Mouse (Mus musculus) midbrain, embryonic 10.5 days (tissue): ENCODE measurements around the gene Lrrc29. TPM values are rescaled to one million over a fixed set of nuclear protein-coding genes. Genes with fewer than 3 reads are reported as not detected.

Experiments used
- DNase-seq: peaks from one replicate; pipeline ENCODE4 v3.0.0-alpha.2; 2017; ENCODE audit warnings: low spot score
- H3K27ac ChIP-seq: fragments of 300-500 bp; sonication (generic); replicated peaks from 2 replicates; pipeline ENCODE4 v1.5.1; 2016; ENCODE audit warnings: mild to moderate bottlenecking
- H3K27me3 ChIP-seq: fragments of 300-500 bp; sonication (generic); 2 replicates; pipeline ENCODE4 v1.6.1; 2016; ENCODE audit warnings: low read depth, mild to moderate bottlenecking; ENCODE audit not compliant: poor library complexity, severe bottlenecking
- H3K36me3 ChIP-seq: fragments of 300-500 bp; sonication (generic); 2 replicates; pipeline ENCODE4 v1.6.1; 2016; ENCODE audit warnings: mild to moderate bottlenecking, moderate library complexity
- H3K4me1 ChIP-seq: fragments of 300-500 bp; sonication (generic); 2 replicates; pipeline ENCODE4 v1.6.1; 2016
- H3K4me3 ChIP-seq: fragments of 300-500 bp; sonication (generic); 2 replicates; pipeline ENCODE4 v1.5.1; 2016; ENCODE audit warnings: mild to moderate bottlenecking, moderate library complexity
- H3K9me3 ChIP-seq: fragments of 300-500 bp; sonication (generic); replicated peaks from 2 replicates; pipeline ENCODE4 v1.6.1; 2016; ENCODE audit warnings: mild to moderate bottlenecking
- WGBS: fragments of 180-500 bp; shearing (Covaris S2); methylation state at CpG from one replicate; pipeline ENCODE4 v1.1.7; 2016; 5-methylcytosine and 5-hydroxymethylcytosine counted together
- polyA plus RNA-seq: library from polyadenylated mRNA; unstranded; fragments of >200 nt; fragmentation: Nextera tagmentation; extraction: Ambion mirVana; gene quantifications from 2 replicates; pipeline ENCODE4 v1.2.1, GENCODE M21; 2016

Gene Lrrc29
- polyA plus RNA-seq, 1 experiment from 2014 or later, result 1.2 TPM

- H3K4me1 ChIP-seq, result peaks cover 43% of the 10 kb centered on the region
- no peak overlapping the region for H3K27ac ChIP-seq
- H3K4me3 ChIP-seq, result no peak overlapping the region
- peaks cover 47% of the 10 kb centered on the region for H3K27me3 ChIP-seq
- 80% methylated on average over 8 of the region's 8 CpGs for WGBS
- no peak for DNase-seq
- no peaks in the 10 kb centered on the region for H3K9me3 ChIP-seq
- H3K36me3 ChIP-seq, result peaks cover 35% of the 10 kb centered on the region
Measured at GRCm38 (mm10) chr8:105353583-105354135, 27.6 kb upstream of the Lrrc29 start.

DNA sequence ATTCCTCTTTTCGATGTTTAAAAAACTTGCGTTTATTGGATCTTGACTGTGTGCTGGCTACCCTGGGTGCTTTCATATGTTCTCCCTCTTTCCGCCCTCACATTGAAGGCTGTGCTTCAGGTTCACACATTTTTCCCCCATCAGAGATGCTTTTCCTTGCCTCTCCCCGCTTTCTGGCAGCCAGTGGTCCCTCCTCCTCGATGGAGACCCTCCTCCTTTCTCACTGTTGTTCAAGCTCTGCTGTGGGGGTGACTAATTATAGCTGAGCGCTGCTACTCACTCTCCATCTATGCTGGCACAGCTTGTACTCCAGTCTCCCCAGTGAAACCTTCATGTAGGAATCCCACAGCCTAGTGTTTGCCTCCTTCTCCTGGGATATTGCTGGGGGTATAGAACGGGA lies 24.1 kb upstream of the Lrrc29 start:
- DNase-seq, result no peak
- Histone ChIP-seq H3K9me3 (no peaks in the 10 kb centered on the region), H3K4me1 (peaks cover 67% of the 10 kb centered on the region), H3K4me3 (peak overlapping the region; percentile 76), H3K27me3 (peaks cover 26% of the 10 kb centered on the region), H3K27ac (no peak overlapping the region), H3K36me3 (peaks cover 8% of the 10 kb centered on the region; the same call in 1 of the 2 replicates)
- WGBS, result 50% methylated on average over 7 of the region's 7 CpGs

DNA sequence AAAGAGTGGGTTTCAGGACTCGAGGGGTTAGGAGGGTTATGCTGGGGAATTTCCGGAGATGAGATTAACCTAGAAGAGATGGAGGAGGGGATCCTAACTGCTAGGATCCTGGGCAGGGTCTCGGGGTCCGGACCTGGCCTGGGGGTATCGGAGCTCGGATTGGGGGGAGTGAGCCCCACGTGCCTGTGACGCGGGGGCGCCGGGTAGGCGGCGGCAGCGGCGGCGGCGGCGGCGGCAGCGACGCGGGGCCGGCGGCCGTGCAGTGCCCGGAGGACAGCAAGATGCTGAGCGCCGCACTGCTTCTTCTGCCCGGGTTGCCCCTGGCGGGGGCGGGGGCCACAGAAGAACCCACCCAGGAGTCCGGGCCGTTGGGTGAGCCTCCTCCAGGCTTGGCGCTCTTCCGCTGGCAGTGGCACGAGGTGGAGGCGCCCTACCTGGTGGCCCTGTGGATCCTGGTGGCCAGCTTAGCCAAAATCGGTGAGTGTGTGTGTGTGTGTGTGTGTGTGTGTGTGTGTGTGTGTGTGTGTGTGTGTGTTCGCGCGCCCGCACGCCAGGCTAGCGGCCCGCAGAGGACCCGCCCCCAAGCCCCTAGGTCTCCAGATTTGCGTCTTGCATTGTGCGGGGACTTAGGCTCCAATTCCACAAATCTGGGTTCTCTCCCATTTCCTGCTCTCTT lies 23.2 kb upstream of the Lrrc29 start:
- peaks cover 8% of the 10 kb centered on the region; the same call in 1 of the 2 replicates for H3K36me3 ChIP-seq
- peak overlapping the region; percentile 89 for H3K27ac ChIP-seq
- WGBS, result under 1% methylated on average over 37 of the region's 48 CpGs
- H3K9me3 ChIP-seq, result no peaks in the 10 kb centered on the region
- peak overlapping the region; percentile 76 for H3K4me3 ChIP-seq
- H3K4me1 ChIP-seq, result peaks cover 68% of the 10 kb centered on the region
- peaks cover 26% of the 10 kb centered on the region for H3K27me3 ChIP-seq
- peak; percentile 67 for DNase-seq

GRCm38 (mm10) chr8:105348450-105349095 lies 22.5 kb upstream of the Lrrc29 start, which contains the start of gene Slc9a5:
TSS of gene Slc9a5 (plus strand) at chr8:105348843.
- under 1% methylated on average over 34 of the region's 34 CpGs for WGBS
- DNase-seq, result peak; percentile 85
- Histone ChIP-seq H3K36me3 (peaks cover 5% of the 10 kb centered on the region; the same call in 1 of the 2 replicates), H3K27me3 (peaks cover 24% of the 10 kb centered on the region), H3K4me1 (peaks cover 66% of the 10 kb centered on the region), H3K9me3 (no peaks in the 10 kb centered on the region), H3K27ac (peak within 1 kb of the TSS; percentile 89), H3K4me3 (peak within 1 kb of the TSS; percentile 76)

- Histone ChIP-seq H3K36me3 (no peaks in the 10 kb centered on the region), H3K27me3 (peaks cover 21% of the 10 kb centered on the region), H3K4me1 (peaks cover 65% of the 10 kb centered on the region), H3K9me3 (no peaks in the 10 kb centered on the region), H3K4me3 (peak within 1 kb of the TSS; percentile 76), H3K27ac (peak within 1 kb of the TSS; percentile 89)
- DNase-seq, result peak; percentile 96
- WGBS, result under 1% methylated on average over 53 of the region's 53 CpGs
Measured at GRCm38 (mm10) chr8:105347428-105348221, 21.5 kb upstream of the Lrrc29 start, which contains the start of gene Fhod1. TSS of gene Fhod1 (minus strand) at chr8:105347953.

DNA sequence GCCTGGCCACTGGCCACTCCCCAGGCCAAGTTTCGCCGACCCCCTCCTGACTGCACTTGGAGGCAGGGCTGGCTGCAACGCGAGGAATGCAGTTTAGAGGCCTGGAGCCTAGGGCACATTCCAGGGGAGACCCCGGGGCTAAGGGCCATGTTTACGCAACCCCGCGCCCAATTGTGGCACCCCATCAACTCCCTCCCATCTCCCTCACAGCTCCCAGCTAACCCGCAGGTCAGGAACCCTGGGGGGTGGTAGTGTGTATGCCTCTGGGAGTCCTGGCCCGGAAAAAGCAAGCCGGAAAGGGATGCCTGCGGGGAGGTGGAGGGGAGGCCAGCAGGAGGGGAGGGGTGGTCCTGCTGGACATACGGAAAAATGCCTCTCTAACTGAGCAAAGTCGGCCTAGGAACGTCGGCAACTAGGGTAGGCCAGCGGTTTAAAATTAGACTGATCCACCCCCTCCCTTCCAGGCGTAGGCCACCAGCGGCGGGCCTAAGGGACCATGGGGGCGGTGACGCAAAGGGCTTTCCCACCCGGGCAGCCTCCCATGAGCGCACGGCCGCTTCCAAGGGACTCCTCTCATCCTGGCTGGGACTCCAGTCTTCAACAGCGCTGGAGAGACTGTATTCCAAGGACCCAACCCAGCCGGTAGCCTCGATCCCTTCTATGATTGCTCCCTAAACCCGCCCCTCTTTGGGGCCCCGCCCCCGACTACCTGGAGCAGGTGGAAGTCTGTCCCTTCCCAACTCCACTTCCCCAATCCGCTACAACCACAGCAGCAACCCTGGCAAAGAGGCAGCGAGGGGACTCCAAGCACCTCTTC lies 20.7 kb upstream of the Lrrc29 start:
- Histone ChIP-seq H3K4me1 (peaks cover 65% of the 10 kb centered on the region), H3K27me3 (peaks cover 21% of the 10 kb centered on the region), H3K36me3 (no peaks in the 10 kb centered on the region), H3K4me3 (peak overlapping the region; percentile 76), H3K9me3 (no peaks in the 10 kb centered on the region), H3K27ac (peak overlapping the region; percentile 89)
- peak; percentile 57 for DNase-seq
- WGBS, result under 1% methylated on average over 34 of the region's 34 CpGs

DNA sequence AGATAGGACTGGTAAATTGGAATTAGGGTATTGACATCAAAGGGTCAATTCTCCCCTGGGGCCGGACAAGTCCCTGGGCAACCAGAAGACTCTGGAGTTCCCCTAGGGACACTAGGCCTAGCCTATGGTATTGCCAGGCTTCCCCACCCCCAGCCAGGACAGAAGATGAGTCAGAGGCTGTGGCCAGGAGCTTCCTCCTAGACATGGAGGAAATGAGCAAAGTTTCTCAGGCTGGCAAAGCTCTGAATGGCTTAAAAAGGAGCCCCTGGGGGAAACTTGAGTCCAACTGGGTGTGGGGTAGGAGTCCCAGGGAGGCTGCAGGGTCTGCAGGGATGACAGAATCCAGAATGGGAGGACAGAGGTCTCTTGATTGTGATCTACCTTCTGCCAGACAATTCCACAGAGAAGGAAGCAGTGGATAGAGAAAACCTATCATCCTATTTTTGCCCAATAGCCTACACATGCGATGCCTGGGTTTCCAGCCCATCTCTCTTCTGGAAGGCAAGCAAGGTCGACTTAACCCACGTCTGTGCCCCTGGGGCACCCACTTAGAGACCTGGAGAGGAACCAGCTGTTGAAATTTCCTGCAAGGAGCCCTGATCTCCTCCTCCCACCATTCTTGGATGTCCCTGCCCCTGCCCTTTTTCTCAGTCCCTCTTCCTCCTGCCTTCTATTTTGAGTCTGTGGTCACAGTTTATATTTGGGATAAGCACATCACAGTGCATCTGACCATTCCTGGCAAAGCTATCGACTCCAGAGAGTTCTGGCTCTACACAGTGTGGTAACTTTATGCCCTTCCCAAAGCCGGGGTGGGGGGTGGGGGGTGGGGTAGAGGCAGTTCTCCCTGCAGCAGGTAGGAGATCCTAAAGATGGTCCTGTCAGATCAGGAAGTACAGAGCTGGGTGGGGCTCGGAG lies 19.2 kb upstream of the Lrrc29 start:
- no peak for DNase-seq
- peaks cover 10% of the 10 kb centered on the region for H3K27me3 ChIP-seq
- H3K4me3 ChIP-seq, result peak overlapping the region; percentile 76; the same call in 1 of the 2 replicates
- H3K4me1 ChIP-seq, result peaks cover 61% of the 10 kb centered on the region
- WGBS, result 77% methylated on average over 7 of the region's 7 CpGs
- no peaks in the 10 kb centered on the region for H3K36me3 ChIP-seq
- no peak overlapping the region for H3K27ac ChIP-seq
- no peaks in the 10 kb centered on the region for H3K9me3 ChIP-seq

GRCm38 (mm10) chr8:105343791-105344574 lies 17.9 kb upstream of the Lrrc29 start:
- no peaks in the 10 kb centered on the region for H3K9me3 ChIP-seq
- peaks cover 48% of the 10 kb centered on the region for H3K4me1 ChIP-seq
- WGBS, result 77% methylated on average over 8 of the region's 8 CpGs
- no peaks in the 10 kb centered on the region for H3K36me3 ChIP-seq
- no peak overlapping the region for H3K27ac ChIP-seq
- no peak for DNase-seq
- H3K4me3 ChIP-seq, result no peak overlapping the region
- H3K27me3 ChIP-seq, result no peaks in the 10 kb centered on the region

GRCm38 (mm10) chr8:105342768-105343167 lies 16.7 kb upstream of the Lrrc29 start:
- H3K27ac ChIP-seq, result no peak overlapping the region
- peaks cover 36% of the 10 kb centered on the region for H3K4me1 ChIP-seq
- no peak overlapping the region for H3K4me3 ChIP-seq
- peaks cover 9% of the 10 kb centered on the region for H3K36me3 ChIP-seq
- H3K9me3 ChIP-seq, result no peaks in the 10 kb centered on the region
- 83% methylated on average over 4 of the region's 4 CpGs for WGBS
- peaks cover 2% of the 10 kb centered on the region for H3K27me3 ChIP-seq
- DNase-seq, result no peak

GRCm38 (mm10) chr8:105341399-105341798 lies 15.3 kb upstream of the Lrrc29 start:
- no peaks in the 10 kb centered on the region for H3K9me3 ChIP-seq

More at GRCm38 (mm10) chr8:105341399-105341798, 15.3 kb upstream of the Lrrc29 start:
- Histone ChIP-seq H3K4me3 (no peak overlapping the region), H3K27me3 (peaks cover 14% of the 10 kb centered on the region), H3K27ac (no peak overlapping the region), H3K4me1 (peaks cover 26% of the 10 kb centered on the region), H3K36me3 (peaks cover 23% of the 10 kb centered on the region)
- 61% methylated on average over 8 of the region's 8 CpGs for WGBS
- no peak for DNase-seq
